Mouse (Mus musculus) neural tube, embryonic 11.5 days (tissue): ENCODE data around the gene CK137956. TPM values are rescaled to one million over a fixed set of nuclear protein-coding genes. Genes with fewer than 3 reads are reported as not detected.

ENCODE experiments used
- ATAC-seq: fragments of 200-750 bp; cut with Nextera tagmentation; 2 replicates; pipeline ENCODE4 v1.8.0; 2017; ENCODE audit warnings: moderate number of reproducible peaks, mild to moderate bottlenecking, moderate TSS enrichment, moderate library complexity; ENCODE audit not compliant: insufficient read depth, low FRiP score, low TSS enrichment
- DNase-seq: peaks from one replicate; pipeline ENCODE4 v3.0.0-alpha.2; 2015; ENCODE audit warnings: low spot score
- H3K27ac ChIP-seq: fragments of 300-500 bp; sonication (generic); 2 replicates; pipeline ENCODE4 v1.5.1; 2014; ENCODE audit warnings: low read depth, mild to moderate bottlenecking, low read length
- H3K27me3 ChIP-seq: fragments of 300-500 bp; sonication (generic); 2 replicates; pipeline ENCODE4 v1.6.1; 2014; ENCODE audit warnings: mild to moderate bottlenecking, low read length, mixed read lengths; ENCODE audit not compliant: control insufficient read depth, insufficient read depth
- H3K36me3 ChIP-seq: fragments of 300-500 bp; sonication (generic); 2 replicates; pipeline ENCODE4 v1.6.1; 2014; ENCODE audit warnings: mild to moderate bottlenecking, low read length, moderate library complexity, mixed read lengths; ENCODE audit not compliant: control insufficient read depth, insufficient read depth
- H3K4me1 ChIP-seq: fragments of 300-500 bp; sonication (generic); 2 replicates; pipeline ENCODE4 v1.6.1; 2014; ENCODE audit warnings: low read length, mixed read lengths; ENCODE audit not compliant: control insufficient read depth, insufficient read depth
- H3K4me2 ChIP-seq: fragments of 300-500 bp; sonication (generic); 2 replicates; pipeline ENCODE4 v1.6.1; 2014; ENCODE audit warnings: low read depth, mild to moderate bottlenecking, moderate library complexity
- H3K4me3 ChIP-seq: fragments of 300-500 bp; sonication (generic); 2 replicates; pipeline ENCODE4 v1.5.1; 2014; ENCODE audit warnings: low read depth, low read length
- H3K9ac ChIP-seq: fragments of 300-500 bp; sonication (generic); 2 replicates; pipeline ENCODE4 v1.6.1; 2014; ENCODE audit warnings: mild to moderate bottlenecking, low read length
- H3K9me3 ChIP-seq: fragments of 300-500 bp; sonication (generic); 2 replicates; pipeline ENCODE4 v1.6.1; 2016; ENCODE audit warnings: low read length; ENCODE audit not compliant: control insufficient read depth
- WGBS: fragments of 180-500 bp; shearing (Covaris S2); extraction: QIAGEN DNeasy Blood & Tissue Kit; methylation state at CpG from one replicate; pipeline ENCODE4 v1.1.7; 2014; 5-methylcytosine and 5-hydroxymethylcytosine counted together
- polyA plus RNA-seq: library from polyadenylated mRNA; unstranded; fragments of >200 nt; fragmentation: Nextera tagmentation; extraction: Ambion mirVana; gene quantifications from 2 replicates; pipeline ENCODE4 v1.2.1, GENCODE M21; 2014

CK137956 gene
- polyA plus RNA-seq, 1 experiment from 2014 or later: 0.48 TPM

DNA sequence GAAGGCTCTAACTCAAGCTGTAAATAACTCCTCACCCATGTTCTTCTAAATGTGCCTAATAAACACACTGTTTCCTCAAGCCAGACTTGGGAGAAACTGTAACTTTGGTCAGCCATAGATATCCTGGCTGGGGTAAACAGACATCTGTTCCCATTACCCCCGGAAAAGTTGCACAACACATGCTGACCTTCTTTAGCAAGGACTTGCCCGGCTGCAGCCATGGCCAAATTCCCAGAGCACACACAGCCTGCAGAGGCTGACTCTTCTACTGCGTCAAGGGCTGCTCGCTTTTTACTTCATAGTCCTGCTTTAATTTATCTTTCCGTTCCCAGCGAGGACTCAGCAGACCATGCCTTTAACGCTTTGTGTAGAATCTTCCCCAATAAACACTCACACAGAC is 81.7 kb downstream of the CK137956 start:
- peaks cover 4% of the 10 kb centered on the region for H3K9me3 ChIP-seq
- no peak overlapping the region for H3K4me2 ChIP-seq
- 92% methylated on average over 7 of the region's 7 CpGs for WGBS
- H3K4me3 ChIP-seq: no peak overlapping the region
- H3K27ac ChIP-seq: no peak overlapping the region
- H3K9ac ChIP-seq: no peak overlapping the region
- ATAC-seq: no peak
- no peaks in the 10 kb centered on the region for H3K4me1 ChIP-seq
- DNase-seq: no peak
- H3K27me3 ChIP-seq: no peaks in the 10 kb centered on the region
- no peaks in the 10 kb centered on the region for H3K36me3 ChIP-seq

DNA sequence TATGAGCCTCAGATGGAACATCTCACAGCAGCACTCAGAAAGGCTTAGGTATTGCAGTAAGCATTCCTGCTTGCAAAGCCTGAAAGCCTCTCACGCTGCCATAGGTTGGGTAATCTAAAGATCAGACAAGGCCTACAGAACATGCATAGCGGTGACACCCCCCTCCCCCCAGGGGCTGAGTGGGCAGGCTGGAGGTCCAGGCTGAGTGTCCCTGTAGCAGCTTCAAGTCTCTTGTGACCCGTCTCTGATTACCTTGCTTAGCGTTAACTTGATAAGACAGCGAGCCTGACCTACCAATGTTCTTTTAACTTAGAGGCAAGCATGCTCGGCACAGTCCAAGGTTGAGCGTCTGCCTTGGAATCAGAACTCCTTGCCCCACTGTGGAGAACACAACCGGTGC is 91.8 kb downstream of the CK137956 start:
- no peak for ATAC-seq

More for the DNA sequence above, 91.8 kb downstream of the CK137956 start:
- H3K4me3 ChIP-seq: no peak overlapping the region
- no peaks in the 10 kb centered on the region for H3K9me3 ChIP-seq
- H3K9ac ChIP-seq: no peak overlapping the region
- no peak overlapping the region for H3K4me2 ChIP-seq
- H3K4me1 ChIP-seq: no peaks in the 10 kb centered on the region
- no peak for DNase-seq
- WGBS: 95% methylated on average over 8 of the region's 8 CpGs
- H3K27me3 ChIP-seq: no peaks in the 10 kb centered on the region
- H3K36me3 ChIP-seq: no peaks in the 10 kb centered on the region
- no peak overlapping the region for H3K27ac ChIP-seq

Other genes starting within 250 kb of the CK137956 start
- gene Csmd2, start 16.9 kb upstream of the CK137956 start, polyA plus RNA-seq: 1.1 and 1.4 TPM in 2 replicates